Mouse (Mus musculus): ENCODE results near the gene Six5.
A peak's percentile ranks its signal among the peaks of the same experiment; 100 is the strongest.

Gene Six5

DNA sequence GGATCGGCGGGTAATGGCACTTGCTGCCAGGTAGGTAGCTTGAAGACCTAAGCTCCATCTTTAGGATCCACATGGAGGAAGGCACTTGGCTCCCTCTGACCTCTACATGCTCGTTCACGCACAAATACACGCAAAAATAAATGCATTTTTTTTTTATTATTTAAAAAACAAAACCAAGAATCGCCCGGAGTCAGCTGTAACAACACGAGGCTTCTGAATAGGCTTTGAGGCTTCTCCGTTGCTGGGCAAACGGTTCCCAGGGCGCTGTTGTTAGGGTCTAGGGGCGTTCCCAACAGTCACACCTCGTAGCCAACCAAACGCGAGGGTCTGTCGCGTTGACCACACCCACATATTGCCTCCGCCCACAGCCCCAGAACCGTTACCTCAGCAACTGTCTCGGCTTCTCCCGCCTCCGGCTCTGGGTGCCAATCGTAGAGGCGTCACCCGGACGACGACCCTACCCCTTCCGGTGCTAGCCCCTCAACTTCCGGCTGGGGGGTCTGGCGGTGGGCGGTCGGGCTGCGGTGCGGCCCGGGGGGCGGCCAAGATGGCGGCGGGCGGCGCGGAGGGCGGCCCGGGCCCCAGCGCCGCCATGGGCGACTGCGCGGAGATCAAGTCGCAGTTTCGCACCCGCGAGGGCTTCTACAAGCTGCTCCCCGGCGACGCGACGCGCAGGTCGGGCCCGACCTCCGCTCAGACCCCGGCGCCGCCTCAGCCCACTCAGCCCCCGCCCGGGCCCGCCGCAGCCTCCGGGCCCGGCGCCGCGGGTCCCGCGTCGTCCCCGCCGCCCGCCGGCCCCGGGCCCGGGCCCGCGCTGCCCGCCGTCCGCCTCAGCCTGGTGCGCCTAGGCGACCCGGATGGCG, 18.4 kb upstream of the Six5 start, which contains the start of gene Dmwd:
TSS of gene Dmwd (plus strand) at position 505 of the 863 bp plus-strand sequence.
- DNase-seq (ENCODE audit: low read depth in 1 of 2, low spot score in 2 of 2), result no peak

DNA sequence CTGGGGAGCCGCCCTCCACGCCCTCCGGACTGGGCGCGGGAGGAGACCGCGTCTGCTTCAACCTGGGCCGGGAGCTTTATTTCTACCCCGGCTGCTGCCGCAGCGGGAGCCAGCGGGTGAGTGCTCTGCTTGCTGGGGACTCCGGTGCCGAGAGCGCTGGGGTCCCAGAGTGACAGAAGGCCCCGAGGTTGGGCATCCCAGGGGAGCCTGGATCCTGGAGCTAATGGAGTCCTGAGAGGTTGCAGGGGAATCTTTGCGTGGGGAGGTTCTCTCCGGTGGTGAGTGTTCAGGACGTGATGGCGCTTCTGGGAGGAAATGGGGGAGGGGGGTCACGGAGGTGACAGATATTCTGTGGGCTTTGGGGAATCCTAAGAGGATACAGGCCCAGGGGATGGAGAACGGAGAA, 17.8 kb upstream of the Six5 start:
- no peak for DNase-seq (ENCODE audit: low read depth in 1 of 2, low spot score in 2 of 2)

DNA sequence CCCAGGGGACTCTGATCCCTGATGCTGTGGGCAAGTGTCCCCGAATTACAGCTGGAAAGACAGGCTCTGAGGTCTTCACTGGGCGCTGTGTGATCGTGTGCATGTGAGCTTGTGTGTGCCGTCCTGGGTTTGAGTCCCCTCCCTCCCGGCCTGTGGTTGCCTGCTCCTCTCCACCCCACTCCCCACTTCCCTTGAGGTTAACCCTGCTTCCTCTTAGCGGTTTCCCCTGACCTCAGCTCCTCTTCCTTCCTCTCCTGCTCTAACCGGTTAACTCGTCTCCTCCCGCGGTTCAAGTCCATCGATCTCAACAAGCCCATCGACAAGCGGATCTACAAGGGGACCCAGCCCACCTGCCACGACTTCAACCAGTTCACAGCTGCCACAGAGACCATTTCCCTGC, 16.6 kb upstream of the Six5 start:
- DNase-seq (ENCODE audit: low read depth in 1 of 2, low spot score in 2 of 2), result peak; percentile 60 to 61

DNA sequence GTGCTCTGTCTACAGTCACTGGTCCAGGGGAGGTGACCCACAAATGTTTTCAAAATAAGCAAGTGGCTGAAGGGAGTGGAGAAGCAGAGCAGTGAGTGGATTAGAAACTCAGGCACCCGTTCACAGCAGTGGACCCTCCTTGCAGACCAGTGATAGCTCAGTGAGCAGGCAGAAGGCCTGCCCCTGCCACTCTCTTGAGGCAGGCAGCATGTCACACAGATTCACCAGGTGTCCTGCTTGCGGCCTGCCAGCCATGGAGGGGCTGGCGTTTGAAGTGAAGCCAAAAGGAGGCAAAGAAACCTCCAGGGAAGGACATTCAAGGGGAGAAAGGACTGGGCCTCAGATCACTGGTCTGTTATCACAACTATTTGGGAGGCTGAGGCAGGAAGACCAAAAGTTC, 15.7 kb upstream of the Six5 start:
- DNase-seq (ENCODE audit: low read depth in 1 of 2, low spot score in 2 of 2), result no peak

DNA sequence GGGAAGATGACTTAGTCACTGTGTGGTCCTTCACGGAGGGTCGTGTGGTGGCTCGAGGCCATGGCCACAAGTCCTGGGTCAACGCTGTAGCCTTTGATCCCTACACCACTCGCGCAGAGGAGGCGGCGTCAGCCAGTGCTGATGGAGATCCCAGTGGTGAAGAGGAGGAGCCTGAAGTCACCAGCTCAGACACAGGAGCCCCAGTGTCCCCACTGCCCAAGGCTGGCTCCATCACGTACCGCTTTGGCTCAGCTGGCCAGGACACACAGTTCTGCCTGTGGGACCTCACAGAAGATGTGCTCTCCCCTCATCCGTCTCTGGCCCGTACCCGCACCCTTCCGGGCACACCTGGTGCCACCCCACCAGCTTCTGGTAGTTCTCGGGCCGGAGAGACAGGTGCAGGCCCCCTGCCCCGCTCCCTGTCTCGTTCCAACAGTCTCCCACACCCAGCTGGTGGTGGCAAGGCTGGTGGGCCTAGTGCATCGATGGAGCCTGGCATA, 13.9 kb upstream of the Six5 start:
- no peak for DNase-seq (ENCODE audit: low read depth in 1 of 2, low spot score in 2 of 2)

DNA sequence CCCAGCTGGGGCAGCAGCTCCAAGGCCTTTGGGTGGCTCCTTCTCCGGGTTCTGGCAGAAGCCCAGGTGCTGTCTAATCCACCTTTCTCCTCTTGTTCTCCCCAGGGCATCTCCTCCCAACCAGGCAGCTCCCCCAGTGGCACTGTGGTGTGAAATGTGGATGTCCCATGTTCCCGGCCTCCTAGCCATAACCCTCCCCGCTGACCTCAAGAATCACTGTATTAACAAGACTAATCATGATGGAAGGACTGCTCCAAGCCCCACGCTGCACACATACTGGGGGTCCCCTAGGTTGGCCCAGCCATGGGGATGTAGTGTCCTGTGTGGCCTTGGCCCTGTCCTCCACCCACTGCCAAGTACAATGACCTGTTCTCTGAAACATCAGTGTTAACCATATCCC, 12.2 kb upstream of the Six5 start:
- DNase-seq (ENCODE audit: low read depth in 1 of 2, low spot score in 2 of 2), result no peak

DNA sequence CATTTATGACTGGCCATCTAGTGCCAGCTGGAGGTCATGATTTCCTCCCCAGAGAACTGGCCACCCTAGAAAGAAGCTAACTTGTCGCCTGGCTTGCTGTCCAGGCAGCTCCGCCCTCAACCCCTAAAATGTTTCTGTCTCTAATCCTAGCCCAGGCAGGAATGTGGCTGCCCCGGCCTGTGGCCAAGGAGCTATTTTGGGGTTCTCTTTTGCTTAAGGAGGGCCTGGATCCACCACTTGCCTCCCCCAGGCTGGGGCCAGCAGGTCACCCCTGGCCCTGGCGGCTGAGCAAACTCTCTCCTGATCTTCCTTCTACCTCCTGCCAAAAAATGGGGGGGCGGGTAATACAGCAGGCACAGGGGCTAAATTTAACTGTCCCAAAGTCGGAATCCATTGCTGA, 11.3 kb upstream of the Six5 start:
- no peak for DNase-seq (ENCODE audit: low read depth in 1 of 2, low spot score in 2 of 2)

DNA sequence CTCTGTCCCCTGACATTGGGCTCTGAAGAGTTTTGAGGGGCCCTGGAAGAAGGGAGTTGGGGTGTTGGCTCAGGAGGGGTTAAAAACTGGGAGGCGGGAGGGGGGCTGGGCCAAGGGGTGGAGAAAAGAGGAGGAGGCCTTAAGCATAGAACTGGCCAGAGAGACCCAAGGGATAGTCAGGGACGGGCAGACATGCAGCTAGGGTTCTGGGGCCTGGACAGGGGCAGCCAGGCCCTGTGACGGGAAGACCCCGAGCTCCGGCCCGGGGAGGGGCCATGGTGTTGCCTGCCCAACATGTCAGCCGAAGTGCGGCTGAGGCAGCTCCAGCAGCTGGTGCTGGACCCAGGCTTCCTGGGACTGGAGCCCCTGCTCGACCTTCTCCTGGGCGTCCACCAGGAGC, 10.7 kb upstream of the Six5 start, which contains the start of gene Dmpk:
TSS of gene Dmpk (plus strand) at position 149 of the 400 bp plus-strand sequence.
- no peak for DNase-seq (ENCODE audit: low read depth in 1 of 2, low spot score in 2 of 2)

DNA sequence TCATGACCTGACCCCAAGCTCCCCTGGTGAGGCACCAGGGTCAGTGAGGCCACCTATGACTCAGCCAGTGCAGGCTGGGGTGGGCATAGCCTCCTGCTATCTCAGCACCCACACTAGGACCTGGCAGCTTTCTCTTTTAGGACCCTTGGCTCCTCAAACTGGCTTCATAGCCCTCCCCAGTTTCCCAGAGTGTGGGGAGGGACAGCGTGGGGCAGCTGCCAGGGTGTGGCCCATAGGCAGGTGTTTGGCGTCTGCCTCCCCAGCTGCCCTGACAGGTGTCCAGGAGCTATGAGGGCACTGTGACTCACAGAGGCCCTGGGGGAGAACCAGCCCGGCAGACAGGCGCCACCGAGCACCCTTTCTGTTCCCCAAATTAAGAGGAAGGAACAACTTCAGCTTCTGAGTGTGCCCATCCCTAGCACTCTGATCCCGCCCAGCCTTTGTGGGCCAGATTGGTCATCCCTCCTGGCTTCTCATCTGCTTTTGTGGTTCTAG, 10.1 kb upstream of the Six5 start:
- peak; percentile 77 to 81 for DNase-seq (ENCODE audit: low read depth in 1 of 2, low spot score in 2 of 2)

DNA sequence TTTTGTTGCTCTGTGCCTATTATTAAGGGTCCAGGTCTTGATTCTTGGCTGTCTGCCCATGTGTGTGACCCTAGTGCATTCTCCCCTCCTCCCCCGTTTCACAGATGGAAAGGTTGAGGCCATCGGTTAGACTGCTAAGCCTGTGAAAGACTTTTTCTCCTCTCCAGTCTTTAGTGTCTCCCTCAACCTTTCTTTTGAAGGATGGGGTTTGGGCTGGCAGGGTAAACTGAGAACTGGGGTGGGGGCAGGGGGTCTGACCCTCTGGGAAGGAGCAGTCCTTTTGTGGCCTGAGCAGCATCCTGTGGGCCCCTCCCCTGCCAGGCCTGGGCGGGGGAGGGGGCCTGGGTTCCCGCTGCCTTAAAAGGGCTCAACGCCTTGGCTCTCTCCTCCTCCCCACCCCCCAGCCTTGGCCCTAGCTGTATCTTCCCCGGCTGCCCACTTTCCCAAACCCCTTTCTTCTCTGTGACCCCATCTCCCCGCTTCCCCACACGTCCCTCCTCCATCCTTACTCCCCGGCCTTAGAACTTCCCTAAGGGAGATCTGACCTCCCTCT, 9.4 kb upstream of the Six5 start:
- no peak for DNase-seq (ENCODE audit: low read depth in 1 of 2, low spot score in 2 of 2)

DNA sequence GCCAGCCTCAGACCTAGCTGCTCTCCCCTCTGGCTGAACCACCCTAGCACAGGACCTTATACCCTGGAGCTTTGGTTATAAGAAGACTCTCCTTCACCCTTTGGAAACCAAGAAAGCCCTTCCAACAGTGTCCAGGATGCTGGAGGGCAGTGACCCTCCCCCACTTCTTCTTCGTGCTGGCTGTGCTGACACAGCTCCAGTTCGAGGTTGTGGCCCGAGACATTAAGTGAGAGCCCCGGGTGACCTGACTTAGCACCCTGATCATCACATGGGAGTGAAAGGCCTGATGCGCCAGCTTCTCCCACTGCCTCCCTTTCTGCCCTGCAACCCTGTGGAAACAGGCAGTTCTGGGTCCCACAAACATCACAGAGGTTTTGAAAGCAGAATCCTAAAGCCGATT, 8.9 kb upstream of the Six5 start:
- no peak for DNase-seq (ENCODE audit: low read depth in 1 of 2, low spot score in 2 of 2)

DNA sequence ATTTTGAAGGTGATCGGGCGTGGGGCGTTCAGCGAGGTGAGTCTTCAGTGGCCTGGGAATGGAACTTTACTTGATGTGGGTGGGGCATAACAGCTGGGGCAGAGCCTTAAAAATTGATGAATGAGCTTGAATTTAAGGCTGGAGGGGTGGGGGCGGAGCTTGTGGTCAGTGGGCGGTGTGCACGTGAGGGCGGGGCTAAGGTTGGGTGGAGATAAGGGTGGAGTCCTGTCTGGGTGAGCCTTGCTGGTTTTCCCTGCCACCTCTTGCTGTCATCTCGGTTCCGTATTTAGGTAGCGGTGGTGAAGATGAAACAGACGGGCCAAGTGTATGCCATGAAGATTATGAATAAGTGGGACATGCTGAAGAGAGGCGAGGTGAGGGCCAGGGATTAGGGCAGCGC, 8.4 kb upstream of the Six5 start:
- DNase-seq (ENCODE audit: low read depth in 1 of 2, low spot score in 2 of 2), result no peak

DNA sequence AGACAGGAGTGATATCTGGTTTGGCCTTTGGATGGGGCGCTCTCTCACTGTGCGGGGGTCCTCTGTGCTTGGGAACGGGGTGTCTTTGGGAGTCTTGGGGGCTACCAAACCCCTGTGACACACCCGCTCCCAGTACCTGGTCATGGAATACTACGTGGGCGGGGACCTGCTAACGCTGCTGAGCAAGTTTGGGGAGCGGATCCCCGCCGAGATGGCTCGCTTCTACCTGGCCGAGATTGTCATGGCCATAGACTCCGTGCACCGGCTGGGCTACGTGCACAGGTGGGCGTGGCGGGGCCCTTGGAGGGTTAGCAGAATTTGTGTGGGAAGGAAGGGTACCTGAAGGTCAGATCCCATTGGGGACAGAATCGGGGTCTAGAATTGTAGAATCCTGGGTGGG, 7.6 kb upstream of the Six5 start:
- no peak for DNase-seq (ENCODE audit: low read depth in 1 of 2, low spot score in 2 of 2)

DNA sequence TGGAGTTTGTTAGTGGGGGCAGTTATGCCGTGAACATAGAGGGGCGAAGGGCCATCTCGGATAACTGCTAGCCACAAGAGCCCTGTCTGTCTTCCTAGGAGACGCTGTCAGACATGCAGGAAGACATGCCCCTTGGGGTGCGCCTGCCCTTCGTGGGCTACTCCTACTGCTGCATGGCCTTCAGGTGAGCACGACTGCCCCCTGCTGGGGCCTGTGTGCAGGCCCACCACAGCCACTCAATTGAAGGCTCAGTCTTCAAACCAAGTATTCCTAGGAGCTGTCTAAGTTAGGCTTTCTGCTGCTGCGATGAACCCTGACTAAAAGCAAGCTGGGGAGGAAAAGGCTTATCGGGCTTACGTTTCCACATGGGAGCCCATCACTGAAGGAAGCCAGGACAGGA, 5.6 kb upstream of the Six5 start:
- peak in 1 of 2 experiments; percentile 48 for DNase-seq (ENCODE audit: low read depth in 1 of 2, low spot score in 2 of 2)

DNA sequence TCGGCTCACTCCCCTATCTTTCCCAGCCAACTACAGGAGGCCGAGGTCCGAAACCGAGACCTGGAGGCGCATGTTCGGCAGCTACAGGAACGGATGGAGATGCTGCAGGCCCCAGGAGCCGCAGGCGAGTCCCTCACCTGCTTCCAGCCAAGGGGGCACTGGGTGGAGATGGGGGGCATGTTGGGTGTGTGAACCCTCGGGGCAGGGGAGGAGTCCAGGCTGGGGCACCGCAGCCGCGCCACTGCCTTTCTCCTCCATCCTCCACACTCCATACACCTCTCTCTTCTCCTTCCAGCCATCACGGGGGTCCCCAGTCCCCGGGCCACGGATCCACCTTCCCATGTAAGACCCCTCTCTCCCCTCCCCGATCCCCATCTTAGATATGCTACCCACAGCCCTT, 2.5 kb upstream of the Six5 start:
- DNase-seq (ENCODE audit: low read depth in 1 of 2, low spot score in 2 of 2), result no peak

DNA sequence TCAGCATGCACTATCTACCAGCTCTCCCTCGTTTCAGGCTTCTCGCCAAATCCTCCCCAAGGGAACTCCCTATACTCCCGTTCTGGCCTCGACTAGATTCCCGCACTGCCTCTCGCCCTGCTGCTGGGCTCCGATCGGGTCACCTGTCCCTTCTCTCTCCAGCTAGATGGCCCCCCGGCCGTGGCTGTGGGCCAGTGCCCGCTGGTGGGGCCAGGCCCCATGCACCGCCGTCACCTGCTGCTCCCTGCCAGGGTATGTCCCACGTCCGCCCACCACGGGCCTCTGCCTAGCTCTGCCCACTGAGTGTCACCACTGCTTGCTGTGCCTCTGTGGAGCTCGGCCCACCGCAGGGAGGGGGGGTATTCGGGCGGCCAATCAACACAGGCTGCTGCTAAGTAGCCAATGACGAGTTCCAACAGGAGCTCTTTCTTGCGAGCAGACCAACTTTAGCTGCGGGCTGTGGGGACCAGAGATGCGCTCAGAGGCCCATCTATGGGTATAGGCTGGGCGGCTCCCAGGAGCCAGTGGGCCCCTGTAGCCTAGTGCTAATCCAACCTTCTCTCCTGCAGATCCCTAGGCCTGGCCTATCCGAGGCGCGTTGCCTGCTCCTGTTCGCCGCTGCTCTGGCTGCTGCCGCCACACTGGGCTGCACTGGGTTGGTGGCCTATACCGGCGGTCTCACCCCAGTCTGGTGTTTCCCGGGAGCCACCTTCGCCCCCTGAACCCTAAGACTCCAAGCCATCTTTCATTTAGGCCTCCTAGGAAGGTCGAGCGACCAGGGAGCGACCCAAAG, 1.8 kb upstream of the Six5 start:
- no peak for DNase-seq (ENCODE audit: low read depth in 1 of 2, low spot score in 2 of 2)

DNA sequence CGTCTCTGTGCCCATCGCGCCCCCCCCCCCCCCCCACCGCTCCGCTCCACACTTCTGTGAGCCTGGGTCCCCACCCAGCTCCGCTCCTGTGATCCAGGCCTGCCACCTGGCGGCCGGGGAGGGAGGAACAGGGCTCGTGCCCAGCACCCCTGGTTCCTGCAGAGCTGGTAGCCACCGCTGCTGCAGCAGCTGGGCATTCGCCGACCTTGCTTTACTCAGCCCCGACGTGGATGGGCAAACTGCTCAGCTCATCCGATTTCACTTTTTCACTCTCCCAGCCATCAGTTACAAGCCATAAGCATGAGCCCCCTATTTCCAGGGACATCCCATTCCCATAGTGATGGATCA, 1.2 kb upstream of the Six5 start:
- DNase-seq (ENCODE audit: low read depth in 1 of 2, low spot score in 2 of 2), result peak in 1 of 2 experiments; percentile 69

DNA sequence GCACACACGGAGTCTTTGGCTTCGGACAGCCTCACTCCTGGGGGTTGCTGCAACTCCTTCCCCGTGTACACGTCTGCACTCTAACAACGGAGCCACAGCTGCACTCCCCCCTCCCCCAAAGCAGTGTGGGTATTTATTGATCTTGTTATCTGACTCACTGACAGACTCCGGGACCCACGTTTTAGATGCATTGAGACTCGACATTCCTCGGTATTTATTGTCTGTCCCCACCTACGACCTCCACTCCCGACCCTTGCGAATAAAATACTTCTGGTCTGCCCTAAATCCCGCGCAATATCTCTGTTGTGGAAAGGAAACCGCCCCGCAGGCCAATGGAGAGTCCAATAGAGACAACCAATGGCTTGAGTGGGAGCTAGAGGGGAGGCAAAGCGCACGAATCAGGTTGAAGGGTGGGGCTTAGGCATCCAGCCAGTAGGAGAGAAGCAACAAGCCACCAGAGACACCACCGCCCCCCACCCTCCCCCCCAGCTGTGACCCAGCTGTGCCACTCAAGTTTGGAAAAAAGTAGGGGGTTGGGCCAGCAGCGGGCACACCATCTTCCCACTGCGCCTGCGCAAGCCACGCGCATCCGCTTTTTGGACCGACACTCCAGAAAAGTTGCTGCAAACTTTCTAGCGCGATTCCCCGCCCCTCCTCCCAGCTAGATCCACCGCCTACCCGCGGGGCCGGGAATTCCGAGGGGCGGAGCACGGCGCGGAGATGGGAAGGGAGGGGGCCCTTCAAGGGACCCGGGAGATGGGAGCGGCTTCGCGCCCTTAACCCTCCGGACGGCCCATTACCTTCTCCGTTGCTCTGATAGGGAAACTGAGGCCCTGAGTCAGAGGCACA, 633 bp upstream of the Six5 start:
- DNase-seq (ENCODE audit: low read depth in 1 of 2, low spot score in 2 of 2), result peak in 1 of 2 experiments; percentile 50

DNA sequence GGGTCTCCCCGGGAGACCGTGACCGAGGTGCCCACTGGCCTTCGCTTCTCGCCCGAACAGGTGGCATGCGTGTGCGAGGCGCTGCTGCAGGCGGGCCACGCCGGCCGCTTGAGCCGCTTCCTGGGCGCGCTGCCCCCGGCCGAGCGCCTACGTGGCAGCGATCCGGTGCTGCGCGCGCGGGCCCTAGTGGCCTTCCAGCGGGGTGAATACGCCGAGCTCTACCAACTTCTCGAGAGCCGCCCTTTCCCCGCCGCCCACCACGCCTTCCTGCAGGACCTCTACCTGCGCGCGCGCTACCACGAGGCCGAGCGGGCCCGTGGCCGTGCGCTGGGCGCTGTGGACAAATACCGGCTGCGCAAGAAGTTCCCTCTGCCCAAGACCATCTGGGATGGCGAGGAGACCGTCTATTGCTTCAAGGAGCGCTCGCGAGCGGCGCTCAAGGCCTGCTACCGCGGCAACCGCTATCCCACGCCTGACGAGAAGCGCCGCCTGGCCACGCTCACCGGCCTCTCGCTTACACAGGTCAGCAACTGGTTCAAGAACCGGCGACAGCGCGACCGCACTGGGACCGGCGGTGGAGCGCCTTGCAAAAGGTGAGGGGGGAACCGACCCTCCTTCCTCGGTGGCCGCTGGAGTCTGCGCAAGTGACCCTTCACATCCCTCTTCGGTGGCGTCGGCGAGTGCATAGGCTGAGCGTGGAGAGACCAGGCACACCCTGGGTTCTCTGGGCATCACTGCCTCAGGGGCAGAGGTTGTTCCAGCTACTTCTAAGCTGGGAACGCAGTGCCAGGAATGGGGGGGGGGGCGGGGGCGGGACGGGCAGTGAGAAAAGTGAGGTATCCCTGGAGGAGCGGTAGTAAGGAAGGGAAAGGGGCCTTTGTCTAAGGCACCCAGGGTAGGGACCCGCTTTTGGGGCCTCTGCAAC, 694 bp downstream of the Six5 start:
- no peak for DNase-seq (ENCODE audit: low read depth in 1 of 2, low spot score in 2 of 2)

DNA sequence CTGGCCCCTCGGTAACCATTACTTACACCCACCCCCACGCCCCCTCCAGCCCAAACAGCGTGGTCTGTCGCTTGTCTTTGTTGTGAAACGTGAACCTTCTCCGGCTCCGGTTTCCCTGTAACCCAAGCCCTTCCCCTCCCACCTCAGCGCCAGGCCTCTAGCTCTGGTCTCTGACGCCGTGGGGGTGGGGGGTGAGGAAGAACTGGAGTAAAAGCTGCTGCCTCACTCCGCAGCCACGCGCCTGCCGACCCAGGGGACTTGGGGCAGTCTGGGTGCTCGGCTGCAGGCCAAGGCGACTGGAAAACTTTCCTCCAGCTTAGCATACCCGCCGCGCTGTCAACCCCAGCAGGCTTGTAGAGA, 1.3 kb downstream of the Six5 start:
- no peak for DNase-seq (ENCODE audit: low read depth in 1 of 2, low spot score in 2 of 2)

All from monocyte, adult 2 months (primary cell).